Mouse (Mus musculus) neural tube, embryonic 15.5 days (tissue): ENCODE measurements at regions not wholly inside any gene's neighbourhood (a gene's known extent, or its start where the extent isn't known, plus 50 kb on each side); places are given as distances from the start of the nearest gene placed in this dataset.
A peak's percentile ranks its signal among the peaks of the same experiment; 100 is the strongest.

ENCODE experiments used
- ATAC-seq: fragments of 200-750 bp; cut with Nextera tagmentation; 2 replicates; pipeline ENCODE4 v1.8.0; 2017; ENCODE audit warnings: mild to moderate bottlenecking, moderate TSS enrichment, moderate library complexity; ENCODE audit not compliant: low FRiP score
- H3K27ac ChIP-seq: fragments of 300-500 bp; sonication (generic); replicated peaks from 2 replicates; pipeline ENCODE4 v1.5.1; 2015; ENCODE audit warnings: mild to moderate bottlenecking, inconsistent platforms
- H3K27me3 ChIP-seq: fragments of 300-500 bp; sonication (generic); replicated peaks from 2 replicates; pipeline ENCODE4 v1.6.1; 2015; ENCODE audit warnings: inconsistent platforms
- H3K36me3 ChIP-seq: fragments of 300-500 bp; sonication (generic); 2 replicates; pipeline ENCODE4 v1.6.1; 2015; ENCODE audit warnings: inconsistent platforms
- H3K4me1 ChIP-seq: fragments of 300-500 bp; sonication (generic); 2 replicates; pipeline ENCODE4 v1.6.1; 2015; ENCODE audit warnings: inconsistent platforms
- H3K4me2 ChIP-seq: fragments of 300-500 bp; sonication (generic); 2 replicates; pipeline ENCODE4 v1.6.1; 2015; ENCODE audit warnings: inconsistent platforms, mild to moderate bottlenecking, moderate library complexity
- H3K4me3 ChIP-seq: fragments of 300-500 bp; sonication (generic); replicated peaks from 2 replicates; pipeline ENCODE4 v1.5.1; 2015; ENCODE audit warnings: mild to moderate bottlenecking, inconsistent platforms
- H3K9ac ChIP-seq: fragments of 300-500 bp; sonication (generic); replicated peaks from 2 replicates; pipeline ENCODE4 v1.6.1; 2015; ENCODE audit warnings: mild to moderate bottlenecking, inconsistent platforms
- H3K9me3 ChIP-seq: fragments of 300-500 bp; sonication (generic); replicated peaks from 2 replicates; pipeline ENCODE4 v1.6.1; 2016; ENCODE audit warnings: inconsistent platforms
- WGBS: fragments of 180-500 bp; shearing (Covaris S2); methylation state at CpG from one replicate; pipeline ENCODE4 v1.1.7; 2015; ENCODE audit warnings: mixed read lengths; 5-methylcytosine and 5-hydroxymethylcytosine counted together

GRCm38 (mm10) chr14:106824100-106824706 is 718.2 kb downstream of the Trim52 start:
- no peak for ATAC-seq
- no peaks in the 10 kb centered on the region for H3K27me3 ChIP-seq
- no peak overlapping the region for H3K4me2 ChIP-seq
- H3K9ac ChIP-seq = no peak overlapping the region
- no peaks in the 10 kb centered on the region for H3K36me3 ChIP-seq
- H3K9me3 ChIP-seq = no peaks in the 10 kb centered on the region
- H3K27ac ChIP-seq = no peak overlapping the region
- 85% methylated on average over 1 of the region's 1 CpGs for WGBS
- H3K4me1 ChIP-seq = no peaks in the 10 kb centered on the region
- H3K4me3 ChIP-seq = no peak overlapping the region

DNA sequence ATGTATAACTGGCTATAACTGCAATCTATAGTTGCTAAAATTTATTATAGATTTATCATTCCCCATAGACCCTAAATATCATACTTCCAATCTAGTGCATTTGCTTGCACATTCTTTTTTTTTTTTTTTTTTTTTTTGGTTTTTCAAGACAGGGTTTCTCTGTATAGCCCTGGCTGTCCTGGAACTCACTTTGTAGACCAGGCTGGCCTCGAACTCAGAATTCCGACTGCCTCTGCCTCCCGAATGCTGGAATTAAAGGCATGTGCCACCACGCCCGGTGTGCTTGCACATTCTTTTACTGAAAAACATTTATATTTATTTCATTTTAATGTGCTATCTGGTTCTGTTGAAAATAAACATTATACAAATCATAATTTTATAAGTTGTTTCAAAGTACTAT is 729.7 kb downstream of the Trim52 start:
- Histone ChIP-seq H3K27ac (no peak overlapping the region), H3K9me3 (no peaks in the 10 kb centered on the region), H3K9ac (no peak overlapping the region), H3K4me3 (no peak overlapping the region), H3K4me2 (no peak overlapping the region), H3K4me1 (no peaks in the 10 kb centered on the region), H3K36me3 (no peaks in the 10 kb centered on the region), H3K27me3 (no peaks in the 10 kb centered on the region)
- ATAC-seq = no peak
- 61% methylated on average over 5 of the region's 5 CpGs for WGBS

GRCm38 (mm10) chr14:106836179-106836578 is 730.2 kb downstream of the Trim52 start:
- no peak overlapping the region for H3K9ac ChIP-seq
- H3K4me1 ChIP-seq = no peaks in the 10 kb centered on the region
- peak; percentile 81 for ATAC-seq
- H3K36me3 ChIP-seq = no peaks in the 10 kb centered on the region
- no peaks in the 10 kb centered on the region for H3K27me3 ChIP-seq
- H3K4me2 ChIP-seq = no peak overlapping the region
- H3K27ac ChIP-seq = no peak overlapping the region
- H3K9me3 ChIP-seq = no peaks in the 10 kb centered on the region
- H3K4me3 ChIP-seq = no peak overlapping the region
- 19% methylated on average over 4 of the region's 4 CpGs for WGBS
